Mouse (Mus musculus) hindbrain, postnatal 0 days (tissue): ENCODE results near the gene Tmem175. TPM values are rescaled to one million over a fixed set of nuclear protein-coding genes. Genes with fewer than 3 reads are reported as not detected.
A peak's percentile ranks its signal among the peaks of the same experiment; 100 is the strongest.
"Not testable (repeated sequence)": the region's sequence is repeated elsewhere in the genome, so short reads cannot be mapped to it uniquely, and the experiment has no call there.

Experiments
- ATAC-seq: fragments of 200-750 bp; cut with Nextera tagmentation; 2 replicates; pipeline ENCODE4 v1.8.0; 2017; ENCODE audit warnings: mild to moderate bottlenecking, moderate TSS enrichment, moderate library complexity
- DNase-seq: peaks from one replicate; pipeline ENCODE4 v3.0.0-alpha.2; 2015; ENCODE audit warnings: low spot score
- H3K27ac ChIP-seq: fragments of 300-500 bp; sonication (generic); 2 replicates; pipeline ENCODE4 v1.5.1; 2014; ENCODE audit warnings: mild to moderate bottlenecking
- H3K27me3 ChIP-seq: fragments of 300-500 bp; sonication (generic); 2 replicates; pipeline ENCODE4 v1.6.1; 2014; ENCODE audit warnings: low read length, mixed read lengths; ENCODE audit not compliant: insufficient read depth
- H3K36me3 ChIP-seq: fragments of 300-500 bp; sonication (generic); 2 replicates; pipeline ENCODE4 v1.6.1; 2014; ENCODE audit warnings: low read length, mixed read lengths; ENCODE audit not compliant: insufficient read depth
- H3K4me1 ChIP-seq: fragments of 300-500 bp; sonication (generic); 2 replicates; pipeline ENCODE4 v1.6.1; 2014; ENCODE audit warnings: antibody characterized with exemption, low read length, mixed read lengths; ENCODE audit not compliant: insufficient read depth
- H3K4me2 ChIP-seq: fragments of 300-500 bp; sonication (generic); 2 replicates; pipeline ENCODE4 v1.6.1; 2014; ENCODE audit warnings: low read depth, mild to moderate bottlenecking, low read length, moderate library complexity, mixed read lengths
- H3K4me3 ChIP-seq: fragments of 300-500 bp; sonication (generic); 2 replicates; pipeline ENCODE4 v1.5.1; 2014; ENCODE audit warnings: low read length
- H3K9ac ChIP-seq: fragments of 300-500 bp; sonication (generic); replicated peaks from 2 replicates; pipeline ENCODE4 v1.6.1; 2014; ENCODE audit warnings: mild to moderate bottlenecking, low read length, moderate library complexity, mixed read lengths
- H3K9me3 ChIP-seq: fragments of 300-500 bp; sonication (generic); 2 replicates; pipeline ENCODE4 v1.6.1; 2016; ENCODE audit warnings: low read length, mixed read lengths
- CTCF ChIP-seq: IDR thresholded peaks from 2 replicates; pipeline ENCODE4 v1.5.1; 2016; ENCODE audit warnings: antibody characterized with exemption, control low read depth, low read depth
- WGBS: fragments of 180-500 bp; shearing (Covaris S2); extraction: QIAGEN DNeasy Blood & Tissue Kit; methylation state at CpG from one replicate; pipeline ENCODE4 v1.1.7; 2014; 5-methylcytosine and 5-hydroxymethylcytosine counted together
- polyA plus RNA-seq: library from polyadenylated mRNA; unstranded; fragments of >200 nt; fragmentation: Nextera tagmentation; extraction: Ambion mirVana; gene quantifications from 2 replicates; pipeline ENCODE4 v1.2.1, GENCODE M21; 2015
- total RNA-seq: library from RNA; depleted of rRNA; stranded (reverse); fragments of >200 nt; gene quantifications from 2 replicates; pipeline ENCODE4 v1.2.3, GENCODE M21; 2014

Gene Tmem175
- total and polyA plus RNA-seq, 2 experiments from 2014 or later, result 38.7 to 43.6 TPM

DNA sequence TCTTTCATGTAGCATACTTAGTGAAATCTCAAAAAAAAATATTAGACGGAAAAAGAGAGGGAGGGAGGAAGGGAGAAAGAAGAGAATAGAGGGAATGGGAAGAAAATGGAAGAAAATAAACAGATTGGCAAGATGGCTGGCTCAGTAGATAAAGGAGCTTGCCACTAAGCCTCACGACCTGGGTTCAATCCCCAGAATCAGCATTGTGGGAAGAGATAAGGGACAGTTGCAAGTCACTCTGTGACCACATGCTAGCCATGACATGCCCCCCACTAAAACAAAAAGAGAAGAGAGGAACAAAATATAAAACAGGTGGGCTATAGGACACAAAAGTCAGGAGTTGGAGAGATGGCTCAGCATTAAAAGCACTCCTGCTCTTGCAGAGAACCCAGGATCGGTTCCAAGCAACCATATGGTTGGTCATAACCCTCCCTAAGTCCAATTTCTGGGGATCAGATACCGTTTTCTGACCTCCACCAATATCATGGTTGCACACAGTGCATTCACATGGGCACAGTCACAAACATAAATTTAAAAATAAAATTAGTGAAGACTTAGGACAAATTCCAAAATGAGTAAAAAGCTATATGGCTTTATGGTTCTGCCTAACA lies 3.4 kb upstream of the Tmem175 start:
- H3K9ac ChIP-seq, result no peak overlapping the region

DNA sequence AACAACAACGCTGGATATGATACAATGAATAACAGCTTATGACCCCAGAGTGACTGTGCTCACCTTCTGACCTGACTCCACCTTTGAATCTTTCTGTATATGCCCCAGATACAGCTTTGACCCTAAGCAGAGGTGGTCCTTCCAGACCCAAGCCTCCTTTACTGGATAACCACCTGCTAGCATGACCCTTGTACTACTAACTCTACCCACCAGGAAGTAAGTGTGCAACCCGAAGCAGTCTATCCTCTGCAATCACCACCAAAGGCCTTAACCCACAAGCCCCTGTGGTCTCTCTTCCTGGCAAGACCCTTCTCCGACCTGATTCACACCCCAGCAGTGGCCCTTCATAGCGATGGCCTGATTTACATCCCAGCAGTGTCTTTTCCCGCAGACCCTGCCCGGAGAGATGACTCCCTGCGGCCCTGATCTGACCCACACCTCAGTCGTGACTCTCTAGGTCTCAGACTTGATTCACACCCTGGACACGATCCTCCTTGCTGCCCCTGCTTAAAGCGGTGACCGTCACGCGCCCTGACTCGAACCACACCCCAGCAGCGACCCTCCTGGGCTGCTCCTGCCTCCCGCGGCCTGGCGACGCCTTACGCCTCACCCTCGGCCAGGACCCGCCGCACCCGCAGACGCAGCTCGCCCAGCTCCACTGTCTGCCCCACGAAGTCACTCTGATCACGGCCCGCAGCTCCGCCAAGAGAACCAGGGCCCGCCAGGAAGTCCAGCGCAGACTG lies 508 bp upstream of the Tmem175 start:
- TF ChIP-seq CTCF, result no peak

More for the DNA sequence above, 3.4 kb upstream of the Tmem175 start:
- Histone ChIP-seq H3K4me2 (no peak overlapping the region), H3K27ac (no peak overlapping the region), H3K27me3 (no peaks in the 10 kb centered on the region), H3K36me3 (peaks cover 27% of the 10 kb centered on the region), H3K4me3 (no peak overlapping the region), H3K4me1 (peaks cover 16% of the 10 kb centered on the region), H3K9me3 (no peaks in the 10 kb centered on the region)
- ATAC-seq (no peak), DNase-seq (no peak)
- TF ChIP-seq CTCF, result no peak
- whole genome bisulfite sequencing, result 78% methylated on average over 4 of the region's 4 CpGs

GRCm38 (mm10) chr5:108633676-108634075 lies 4.1 kb downstream of the Tmem175 start:
- no peak overlapping the region for H3K4me2 ChIP-seq
- no peak for ATAC-seq
- 86% methylated on average over 4 of the region's 4 CpGs for WGBS

More for the DNA sequence above, 508 bp upstream of the Tmem175 start:
- Histone ChIP-seq H3K9ac (peak overlapping the region; percentile 83), H3K4me1 (peaks cover 16% of the 10 kb centered on the region), H3K27ac (peak overlapping the region; percentile 88), H3K4me2 (peak overlapping the region; percentile 85), H3K36me3 (peaks cover 7% of the 10 kb centered on the region), H3K27me3 (no peaks in the 10 kb centered on the region), H3K4me3 (peak overlapping the region; percentile 71), H3K9me3 (no peaks in the 10 kb centered on the region)
- ATAC-seq (peak; percentile 87), DNase-seq (no peak)
- WGBS, result 2% methylated on average over 32 of the region's 32 CpGs

GRCm38 (mm10) chr5:108634088-108634487 lies 4.5 kb downstream of the Tmem175 start:
- 92% methylated on average over 2 of the region's 3 CpGs for WGBS
- not testable (repeated sequence) for H3K4me3 ChIP-seq

More at GRCm38 (mm10) chr5:108633676-108634075, 4.1 kb downstream of the Tmem175 start:
- peaks cover 10% of the 10 kb centered on the region for H3K4me1 ChIP-seq
- H3K27me3 ChIP-seq, result no peaks in the 10 kb centered on the region
- no peak for TF ChIP-seq CTCF
- peak; percentile 24 for DNase-seq
- H3K27ac ChIP-seq, result no peak overlapping the region
- no peak overlapping the region for H3K9ac ChIP-seq
- no peaks in the 10 kb centered on the region for H3K9me3 ChIP-seq
- no peaks in the 10 kb centered on the region for H3K36me3 ChIP-seq
- H3K4me3 ChIP-seq, result no peak overlapping the region

GRCm38 (mm10) chr5:108636172-108636571 lies 6.6 kb downstream of the Tmem175 start:
- Histone ChIP-seq H3K4me2 (no peak overlapping the region), H3K27ac (no peak overlapping the region), H3K9ac (no peak overlapping the region), H3K36me3 (peaks cover 11% of the 10 kb centered on the region; the same call in 1 of the 2 replicates), H3K4me3 (no peak overlapping the region), H3K4me1 (no peaks in the 10 kb centered on the region), H3K9me3 (no peaks in the 10 kb centered on the region), H3K27me3 (no peaks in the 10 kb centered on the region)
- WGBS, result 77% methylated on average over 4 of the region's 4 CpGs
- no peak for DNase-seq
- TF ChIP-seq CTCF, result no peak
- no peak for ATAC-seq

More at GRCm38 (mm10) chr5:108634088-108634487, 4.5 kb downstream of the Tmem175 start:
- H3K36me3 ChIP-seq, H3K27me3 ChIP-seq, H3K9ac ChIP-seq, ATAC-seq, H3K4me2 ChIP-seq, H3K4me1 ChIP-seq, DNase-seq, H3K9me3 ChIP-seq, H3K27ac ChIP-seq: not testable (repeated sequence)

GRCm38 (mm10) chr5:108643674-108644073 lies 14.1 kb downstream of the Tmem175 start:
- no peak for TF ChIP-seq CTCF
- Histone ChIP-seq H3K9me3 (no peaks in the 10 kb centered on the region), H3K4me3 (no peak overlapping the region), H3K27me3 (no peaks in the 10 kb centered on the region), H3K4me2 (no peak overlapping the region), H3K9ac (no peak overlapping the region), H3K4me1 (no peaks in the 10 kb centered on the region), H3K27ac (no peak overlapping the region), H3K36me3 (peaks cover 51% of the 10 kb centered on the region)
- DNase-seq, result no peak
- whole genome bisulfite sequencing, result 91% methylated on average over 2 of the region's 2 CpGs
- ATAC-seq, result no peak
